Mouse (Mus musculus) hematopoietic multipotent progenitor cell, adult 10-12 weeks (in vitro differentiated cells): ENCODE data around the gene Olfr740. TPM values are rescaled to one million over a fixed set of nuclear protein-coding genes. Genes with fewer than 3 reads are reported as not detected.

ENCODE experiments used
- polyA plus RNA-seq: library from polyadenylated mRNA; stranded (reverse); fragments of >175 nt; gene quantifications from 2 replicates; pipeline ENCODE4 v1.2.3, GENCODE M21; 2012; ENCODE audit warnings: low replicate concordance

Gene Olfr740
- polyA plus RNA-seq: not detected in 2 replicates

GRCm38 (mm10) chr14:50445245-50445644, at the start of gene Olfr740:
Gene Olfr740, plus strand, starts transcription at chr14:50445545.

GRCm38 (mm10) chr14:50407268-50407667, 38.1 kb upstream of the Olfr740 start, which contains the start of gene Olfr738:
Gene Olfr738, plus strand, starts transcription at chr14:50407568.

GRCm38 (mm10) chr14:50418326-50418725, 27.0 kb upstream of the Olfr740 start, which contains the start of gene Olfr739:
Gene Olfr739, plus strand, starts transcription at chr14:50418626.

GRCm38 (mm10) chr14:50472438-50472837, 27.1 kb downstream of the Olfr740 start, which contains the start of gene Olfr741:
Gene Olfr741, plus strand, starts transcription at chr14:50472738.

GRCm38 (mm10) chr14:50503300-50503699, 58.0 kb downstream of the Olfr740 start, which contains the start of gene Olfr742:
Gene Olfr742, plus strand, starts transcription at chr14:50503600.

Other genes starting within 250 kb of the Olfr740 start
- gene Olfr731, start 203.7 kb upstream of the Olfr740 start, polyA plus RNA-seq: not detected in 2 replicates
- not detected in 2 replicates for gene Olfr732, start 161.3 kb upstream of the Olfr740 start, polyA plus RNA-seq
- not detected in 2 replicates for gene Olfr733, start 144.0 kb upstream of the Olfr740 start, polyA plus RNA-seq
- gene Olfr734, start 118.8 kb upstream of the Olfr740 start, polyA plus RNA-seq: 0.13 TPM in 1 of 2 replicates, not detected in the other
- not detected in 2 replicates for gene Olfr735, start 96.7 kb upstream of the Olfr740 start, polyA plus RNA-seq
- gene Tlr11, start 87.6 kb upstream of the Olfr740 start, polyA plus RNA-seq: 0.39 and 0.90 TPM in 2 replicates
- gene Olfr736, start 64.4 kb upstream of the Olfr740 start, polyA plus RNA-seq: not detected in 2 replicates
- not detected in 2 replicates for gene Olfr738, start 38.0 kb upstream of the Olfr740 start, polyA plus RNA-seq
- gene Olfr739, start 26.9 kb upstream of the Olfr740 start, polyA plus RNA-seq: not detected in 2 replicates
- not detected in 2 replicates for gene Olfr741, start 27.2 kb downstream of the Olfr740 start, polyA plus RNA-seq
- gene Olfr742, start 58.1 kb downstream of the Olfr740 start, polyA plus RNA-seq: not detected in 2 replicates
- gene Olfr743, start 76.3 kb downstream of the Olfr740 start, polyA plus RNA-seq: not detected in 2 replicates
- not detected in 2 replicates for gene Olfr744, start 169.3 kb downstream of the Olfr740 start, polyA plus RNA-seq
- not detected in 2 replicates for gene Olfr745, start 193.8 kb downstream of the Olfr740 start, polyA plus RNA-seq
- gene Olfr746, start 201.5 kb downstream of the Olfr740 start, polyA plus RNA-seq: not detected in 2 replicates
- not detected in 2 replicates for gene Olfr747, start 247.7 kb downstream of the Olfr740 start, polyA plus RNA-seq